Mouse (Mus musculus): ENCODE measurements around the gene Hsf4.
"Not testable (repeated sequence)": the region's sequence is repeated elsewhere in the genome, so short reads cannot be mapped to it uniquely, and the experiment has no call there.

Hsf4 gene

DNA sequence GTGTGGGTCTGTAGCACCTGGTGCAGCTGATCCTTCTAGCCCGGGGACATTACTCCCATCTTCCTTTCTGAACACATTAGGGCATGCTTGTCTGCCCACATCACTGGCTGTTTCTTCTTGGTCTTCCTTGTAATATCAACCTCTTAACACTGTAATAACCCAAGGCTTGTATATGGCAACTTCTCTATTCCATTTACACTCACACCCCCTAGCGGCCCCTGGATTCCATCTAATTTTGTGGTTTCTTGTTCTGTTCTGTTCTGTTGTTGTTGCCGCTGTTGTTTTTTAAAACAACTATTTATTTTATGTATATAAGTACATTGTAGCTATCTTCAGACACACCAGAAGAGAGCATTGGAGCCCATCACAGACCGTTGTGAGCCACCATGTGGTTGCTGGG lies 17.3 kb downstream of the Hsf4 start:
- no peak for DNase-seq

DNA sequence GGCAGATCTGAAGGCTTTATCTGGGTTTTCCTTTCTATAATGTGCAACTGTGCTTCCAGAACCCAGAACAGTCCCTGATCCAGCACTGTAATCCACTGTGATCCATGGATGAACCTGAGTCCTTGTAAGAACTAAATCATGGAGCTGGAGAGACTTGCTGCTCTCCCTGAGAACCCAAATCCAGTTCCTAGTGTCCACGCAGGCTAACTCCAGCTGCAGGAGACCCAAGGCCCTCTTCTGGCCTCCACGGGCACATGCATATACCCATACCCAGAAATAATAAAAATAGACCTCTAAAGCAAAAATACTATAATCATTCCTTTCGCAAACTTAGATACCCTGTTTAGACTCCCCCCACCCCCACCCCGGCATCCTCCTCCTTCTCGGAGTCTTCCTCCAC lies 18.6 kb downstream of the Hsf4 start:
- no peak for DNase-seq

DNA sequence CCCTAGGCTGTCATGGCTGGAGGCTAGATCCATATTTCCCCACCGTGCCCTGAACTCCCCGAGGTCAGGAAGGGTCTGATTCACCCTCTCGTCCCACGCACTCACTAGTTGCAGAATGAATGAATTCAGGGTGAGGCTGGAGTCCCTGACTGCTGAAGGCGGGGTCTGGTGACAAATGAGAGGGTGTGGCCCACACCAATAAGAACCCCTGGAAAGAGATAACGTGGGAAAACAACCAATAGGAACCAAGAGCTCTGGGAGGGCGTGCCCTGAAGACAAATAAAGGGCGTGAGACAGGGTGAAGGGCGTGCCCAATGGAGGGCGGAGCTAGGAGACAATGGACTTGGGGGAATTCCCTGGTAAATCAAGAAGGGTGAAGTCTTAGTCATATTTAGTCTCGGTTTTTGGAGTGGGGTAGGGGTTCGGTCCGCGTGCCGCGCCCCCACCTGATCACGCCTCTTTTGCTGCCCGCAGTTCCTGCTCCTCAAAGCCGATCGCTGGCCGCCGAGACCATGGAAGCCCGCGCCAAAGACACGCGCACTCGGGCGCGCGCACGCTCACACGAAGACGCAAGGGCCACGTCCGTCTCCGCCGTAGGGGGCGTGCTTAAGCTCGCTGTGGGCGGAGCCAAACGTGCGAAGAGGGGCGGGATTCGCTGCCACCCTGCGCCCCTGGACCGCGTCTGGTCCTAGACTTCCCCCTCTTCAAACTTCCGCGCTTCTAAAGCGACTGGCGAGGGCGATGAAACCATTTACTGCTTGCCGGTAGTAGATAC lies 19.5 kb downstream of the Hsf4 start:
- DNase-seq, result peak; percentile 93

DNA sequence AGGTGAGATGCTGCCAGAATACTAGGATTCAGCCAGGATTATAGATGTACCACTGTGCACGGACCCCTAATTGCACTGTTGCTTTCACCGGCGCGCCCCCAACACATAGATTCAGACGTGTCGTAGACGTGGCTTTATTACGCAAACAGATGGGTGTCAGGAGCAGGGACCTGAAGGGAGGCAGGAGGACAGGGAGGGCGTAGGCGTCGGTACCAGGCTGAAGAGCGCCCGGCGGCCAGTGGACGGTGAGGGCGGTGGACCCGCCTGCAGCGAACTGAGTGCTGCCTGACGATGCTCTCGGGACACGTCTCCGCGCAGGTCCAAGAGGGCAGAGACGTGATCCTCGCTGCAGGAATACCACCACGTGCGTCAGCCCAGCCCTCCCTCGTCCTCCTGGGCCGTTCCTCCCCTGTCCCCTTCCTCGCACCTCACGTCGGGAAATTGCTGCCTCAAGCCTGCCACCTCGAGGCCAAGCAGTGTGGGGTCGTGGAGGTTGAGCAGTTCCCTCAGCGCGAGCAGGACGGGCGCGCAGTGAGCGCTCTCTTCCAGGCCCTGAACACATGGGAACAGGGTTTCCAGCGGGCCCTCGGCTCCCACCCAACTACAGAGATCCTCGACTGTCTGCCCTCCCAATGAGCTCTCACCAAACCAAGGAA lies 20.3 kb downstream of the Hsf4 start, which contains the start of gene 4931428F04Rik:
4931428F04Rik (minus strand) TSS at position 60 of the 656 bp plus-strand sequence.
- peak; percentile 42 for DNase-seq

DNA sequence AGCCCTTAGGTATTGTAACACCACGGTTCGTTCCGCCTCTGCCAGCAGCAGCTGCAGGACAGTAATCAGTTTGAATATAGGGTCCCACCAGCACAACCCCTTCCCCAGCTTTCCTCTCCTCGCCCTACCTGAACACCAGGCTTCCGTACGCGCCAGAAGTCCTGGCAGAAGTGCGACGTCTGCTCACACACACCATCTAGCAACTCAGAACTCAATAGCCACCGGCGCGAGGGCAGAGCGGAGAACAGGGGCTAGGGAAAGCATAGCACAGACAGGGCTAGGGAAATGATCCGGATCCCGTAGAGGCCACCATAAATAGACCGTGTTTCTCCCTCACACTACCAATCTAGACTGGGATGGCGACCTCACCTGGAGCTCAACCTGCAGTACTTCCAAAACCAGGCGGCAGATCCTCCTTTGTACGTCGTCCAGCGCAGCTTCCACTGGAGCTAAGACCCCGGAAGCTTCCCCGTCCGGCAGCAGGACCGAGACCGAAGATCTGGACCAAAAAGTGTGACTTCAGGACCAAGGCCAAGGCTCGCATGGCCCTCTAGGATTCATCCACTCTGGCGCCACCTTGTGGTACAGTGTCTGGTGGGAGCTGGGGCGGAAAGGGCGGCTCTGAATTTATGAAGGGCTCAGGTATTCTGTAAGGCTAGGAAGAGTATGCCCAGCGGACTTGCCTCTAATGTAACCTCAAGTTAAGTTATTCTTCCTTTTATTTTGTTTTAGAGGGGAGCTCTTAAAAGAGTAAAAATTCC lies 21.1 kb downstream of the Hsf4 start:
- DNase-seq, result peak; percentile 91

DNA sequence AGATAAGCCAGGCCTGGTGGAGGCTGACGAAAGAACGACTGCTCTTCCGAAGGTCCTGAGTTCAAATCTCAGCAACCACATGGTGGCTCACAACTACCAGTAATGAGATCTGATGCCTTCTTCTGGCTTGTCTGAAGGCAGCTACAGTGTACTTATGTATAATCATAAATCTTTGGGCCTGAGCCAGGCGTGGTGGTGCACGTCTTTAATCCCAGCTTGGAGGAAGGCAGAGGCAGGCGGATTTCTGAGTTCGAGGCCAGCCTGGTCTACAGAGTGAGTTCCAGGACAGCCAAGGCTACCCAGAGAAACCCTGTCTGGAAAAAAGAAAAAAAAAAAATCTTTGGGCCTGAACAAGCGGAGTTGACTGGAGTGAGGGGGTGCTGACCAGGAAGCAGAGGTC lies 21.8 kb downstream of the Hsf4 start:
- DNase-seq, result not testable (repeated sequence)

DNA sequence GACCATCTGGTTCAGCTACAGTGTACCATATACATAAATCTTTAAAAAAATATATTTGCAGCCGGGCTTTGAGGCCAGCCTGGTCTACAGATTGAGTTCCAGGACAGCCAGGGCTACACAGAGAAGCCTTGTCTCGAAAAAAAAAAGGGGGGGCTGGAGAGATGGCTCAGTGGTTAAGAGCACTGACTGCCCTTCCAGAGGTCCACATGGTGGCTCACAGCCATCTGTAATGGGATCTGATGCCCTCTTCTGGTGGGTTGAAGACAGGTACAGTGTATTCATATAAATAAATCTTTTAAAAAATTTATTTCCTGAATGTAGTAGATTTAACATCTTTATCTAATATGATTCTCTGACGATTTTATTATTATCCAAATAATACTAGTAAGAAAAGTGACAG lies 22.2 kb downstream of the Hsf4 start:
- DNase-seq, result not testable (repeated sequence)

DNA sequence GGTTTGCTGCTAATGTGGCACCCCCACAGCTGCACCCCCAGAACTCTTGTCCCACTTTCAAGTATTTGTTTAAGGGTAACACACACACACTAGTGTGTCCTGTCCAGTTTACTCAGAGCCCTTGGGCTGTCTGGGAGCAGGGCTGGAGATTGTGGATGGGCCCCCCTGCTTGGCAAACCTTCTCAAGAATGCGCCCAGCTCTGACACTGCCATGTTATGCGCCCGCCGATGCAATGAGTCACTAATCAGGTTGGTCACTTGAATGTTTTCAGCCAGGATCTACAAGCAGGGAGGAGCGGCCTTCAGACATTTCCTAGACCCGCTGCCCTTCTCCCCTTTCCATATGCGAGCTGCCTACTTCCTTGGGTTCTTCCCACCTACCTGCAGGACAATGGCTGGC lies 22.9 kb downstream of the Hsf4 start:
- DNase-seq, result no peak

DNA sequence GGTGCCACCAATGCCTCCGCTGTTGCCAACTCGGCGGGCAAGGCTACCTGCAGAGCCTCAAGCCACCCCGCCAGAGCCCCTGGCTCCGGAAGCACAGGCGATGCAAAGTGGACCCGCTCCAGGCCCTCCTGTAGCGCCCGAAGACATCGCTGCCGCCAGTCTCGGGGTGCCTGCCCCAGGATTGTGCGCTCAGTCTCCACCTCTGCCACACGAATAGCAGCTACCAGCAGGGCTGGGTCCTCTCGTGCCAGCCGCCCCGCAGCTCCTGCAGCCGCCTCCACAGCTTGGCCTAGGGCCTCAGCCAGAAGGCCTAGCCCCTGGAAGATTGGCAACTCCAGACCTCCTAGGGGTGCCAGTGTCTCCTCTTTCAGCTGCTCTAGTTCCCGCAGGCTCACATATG lies 23.8 kb downstream of the Hsf4 start:
- no peak for DNase-seq

DNA sequence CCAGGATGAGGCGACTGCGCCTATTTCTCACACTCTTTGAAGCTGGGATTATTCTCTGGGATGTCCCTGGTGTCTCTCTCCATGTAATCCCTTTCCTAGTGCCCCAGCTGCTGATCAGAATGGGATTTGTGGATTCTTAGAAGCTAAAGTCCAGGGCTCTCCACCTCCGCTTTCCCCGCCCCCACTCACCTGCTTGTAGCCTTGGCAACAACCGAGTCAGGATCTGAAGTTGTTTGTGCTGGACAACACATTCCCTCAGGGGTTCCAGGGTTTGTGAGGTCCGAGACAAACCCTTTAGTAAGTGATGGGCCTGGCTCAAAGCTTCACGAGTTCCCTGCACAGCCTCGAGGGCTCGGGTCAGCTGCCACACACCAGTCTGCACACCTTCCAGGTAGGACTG lies 25.2 kb downstream of the Hsf4 start:
- DNase-seq, result no peak

DNA sequence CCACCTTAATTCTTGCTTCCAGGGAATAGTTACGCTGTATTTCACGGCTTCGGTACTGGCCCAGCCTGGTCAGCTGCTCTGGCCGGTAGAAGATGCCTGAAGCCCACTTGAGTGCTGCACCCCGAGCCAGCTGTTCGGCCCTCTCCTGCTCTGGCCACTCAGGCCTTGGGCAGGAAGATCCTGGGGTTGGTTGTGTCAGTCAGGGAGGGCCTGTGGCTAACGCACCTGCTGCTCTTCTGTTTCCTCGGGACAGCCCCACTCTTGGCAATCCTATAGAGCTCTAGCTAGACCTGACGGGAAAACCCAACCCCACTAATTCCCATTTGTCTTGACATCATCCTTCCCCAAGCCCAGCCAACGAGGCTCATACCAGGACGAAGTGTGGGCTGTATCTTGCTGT lies 25.7 kb downstream of the Hsf4 start:
- no peak for DNase-seq

DNA sequence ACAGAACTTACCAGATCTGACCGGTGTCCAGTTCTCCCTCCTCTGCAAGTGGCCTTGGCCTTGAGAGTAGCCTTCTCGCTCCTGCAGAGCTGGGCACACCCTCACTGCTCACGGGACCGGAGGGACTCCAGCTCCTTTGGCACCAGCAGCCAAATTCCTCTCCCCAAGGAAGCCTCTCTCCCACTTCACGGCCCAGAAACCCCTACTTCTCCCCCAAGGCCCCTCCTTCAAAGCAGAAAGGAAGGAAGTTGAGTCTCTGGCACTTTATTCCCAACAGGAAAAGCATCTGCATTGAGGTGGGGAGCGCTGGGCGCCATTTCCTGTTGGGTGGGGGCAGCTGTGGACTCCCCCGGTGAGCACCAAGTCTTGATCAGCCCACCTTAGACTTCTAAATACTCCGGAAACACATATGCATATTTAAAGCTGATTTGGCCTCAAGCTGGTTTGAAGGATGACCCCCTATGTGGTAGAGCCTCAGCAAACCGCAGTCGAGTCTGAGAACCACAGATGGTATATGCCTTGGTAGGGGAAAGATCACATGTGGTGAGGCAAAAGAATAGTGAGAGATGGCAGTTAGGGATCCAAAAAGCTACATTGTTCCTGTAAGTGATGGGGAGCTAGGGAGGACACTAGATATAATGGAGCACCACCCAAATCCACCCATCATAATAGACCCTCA lies 26.4 kb downstream of the Hsf4 start, which contains the start of gene Exoc3l:
Exoc3l (minus strand) TSS at position 207 of the 679 bp plus-strand sequence.
- DNase-seq, result peak; percentile 51

DNA sequence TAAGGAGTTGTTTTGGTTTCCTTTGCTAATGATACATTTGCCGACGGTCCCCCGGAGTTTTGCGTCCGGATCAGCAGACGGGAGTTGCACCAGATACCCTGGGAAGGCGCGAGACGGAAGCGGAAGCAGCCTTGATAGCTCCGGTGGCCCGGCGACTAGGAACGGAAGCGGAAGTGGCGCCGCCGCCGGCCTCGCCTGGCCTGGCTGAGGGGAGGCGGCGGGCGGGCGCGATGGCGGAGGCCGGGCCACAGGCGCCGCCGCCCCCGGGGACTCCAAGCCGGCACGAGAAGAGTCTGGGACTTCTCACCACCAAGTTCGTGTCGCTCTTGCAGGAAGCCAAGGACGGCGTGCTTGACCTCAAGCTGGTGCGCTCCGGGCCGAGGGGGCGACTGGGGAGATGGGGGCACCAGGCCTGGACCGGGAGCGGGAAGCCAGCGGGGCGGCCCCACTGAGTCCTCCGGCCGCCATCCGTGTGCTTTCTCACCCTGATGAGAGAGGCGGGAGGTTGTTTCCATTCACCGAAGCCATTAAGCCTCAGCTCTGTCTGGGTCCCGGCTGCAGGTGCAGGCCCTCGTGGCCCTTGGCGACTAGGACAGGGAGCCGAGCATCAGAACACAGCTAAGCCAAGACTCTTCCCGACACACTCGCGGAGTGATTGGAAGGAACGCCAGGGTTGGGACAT lies 28.1 kb downstream of the Hsf4 start, which contains the start of gene E2f4:
E2f4 (plus strand) TSS at position 153 of the 682 bp plus-strand sequence.
- DNase-seq, result peak; percentile 96

DNA sequence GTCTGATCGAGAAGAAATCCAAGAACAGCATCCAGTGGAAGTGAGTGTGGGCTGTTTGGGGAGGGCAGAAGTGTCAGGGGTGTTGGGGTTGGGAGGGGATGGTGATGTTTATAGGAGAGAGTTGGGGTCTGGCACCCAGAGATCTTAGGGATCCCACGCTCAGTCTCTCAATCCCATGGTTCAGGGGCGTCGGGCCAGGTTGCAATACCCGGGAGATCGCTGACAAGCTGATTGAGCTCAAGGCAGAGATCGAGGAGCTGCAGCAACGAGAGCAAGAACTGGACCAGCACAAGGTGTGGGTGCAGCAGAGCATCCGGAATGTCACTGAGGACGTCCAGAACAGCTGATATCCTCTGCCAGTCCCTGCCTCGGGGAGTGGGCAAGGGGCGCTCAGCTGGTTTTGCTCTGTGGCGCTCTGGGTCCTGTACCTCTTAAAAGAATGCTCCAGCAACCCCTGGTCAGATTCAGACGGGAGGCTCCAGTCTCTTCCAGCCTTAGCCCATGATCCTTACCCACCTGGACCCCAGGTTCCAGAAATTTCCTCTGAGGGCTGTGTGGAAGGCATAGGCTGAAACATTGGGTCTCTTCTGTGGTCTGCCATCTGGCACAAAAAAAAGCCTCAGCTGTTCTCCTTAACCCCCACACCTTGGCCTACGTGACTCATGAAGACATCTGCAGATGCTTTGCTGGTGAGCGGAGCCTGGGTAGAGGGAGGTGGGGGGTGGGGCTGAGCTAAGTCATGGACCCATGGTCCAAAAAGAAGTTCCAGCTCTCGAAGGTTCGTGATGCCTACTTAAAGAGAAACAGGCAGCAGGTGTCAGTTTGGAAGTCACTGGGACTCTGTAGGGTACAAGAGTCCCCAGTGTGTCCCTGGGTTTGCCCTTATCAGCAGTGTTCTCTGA lies 29.0 kb downstream of the Hsf4 start:
- DNase-seq, result no peak

DNA sequence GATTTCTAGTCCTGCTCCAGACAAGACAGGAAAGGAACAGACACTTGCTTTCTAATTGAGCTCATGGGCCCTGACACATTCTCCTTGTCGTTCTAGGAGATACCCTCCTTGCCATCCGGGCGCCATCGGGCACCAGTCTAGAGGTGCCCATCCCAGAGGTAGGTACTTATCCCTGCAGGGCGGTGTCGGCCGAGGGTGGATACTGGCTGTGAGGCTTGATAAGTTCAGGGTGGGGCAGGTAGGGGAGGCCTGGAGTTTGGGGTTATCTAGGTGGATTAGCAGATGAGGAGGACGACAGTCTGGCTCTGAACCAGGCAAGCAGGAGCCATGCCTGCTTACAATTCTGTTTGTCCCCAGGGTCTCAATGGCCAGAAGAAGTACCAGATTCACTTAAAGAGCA lies 30.4 kb downstream of the Hsf4 start:
- no peak for DNase-seq

DNA sequence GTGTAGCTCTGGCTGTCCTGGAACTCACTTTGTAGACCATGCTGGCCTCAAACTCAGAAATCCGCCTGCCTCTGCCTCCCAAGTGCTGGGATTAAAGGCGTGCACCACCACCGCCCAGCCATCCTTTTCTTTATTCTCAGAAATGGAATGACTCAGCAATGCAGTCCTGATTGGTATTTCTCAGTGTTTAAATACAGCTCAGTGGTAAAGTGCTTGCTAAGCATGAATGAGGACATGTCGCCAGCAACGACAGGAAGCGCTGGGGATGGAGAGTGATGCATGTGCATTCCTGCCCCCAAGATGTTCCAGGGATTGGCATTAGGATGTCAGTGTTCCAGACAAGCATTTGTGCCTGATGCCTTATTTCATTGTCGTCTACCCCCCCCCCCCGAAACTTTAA lies 33.8 kb downstream of the Hsf4 start:
- no peak for DNase-seq

DNA sequence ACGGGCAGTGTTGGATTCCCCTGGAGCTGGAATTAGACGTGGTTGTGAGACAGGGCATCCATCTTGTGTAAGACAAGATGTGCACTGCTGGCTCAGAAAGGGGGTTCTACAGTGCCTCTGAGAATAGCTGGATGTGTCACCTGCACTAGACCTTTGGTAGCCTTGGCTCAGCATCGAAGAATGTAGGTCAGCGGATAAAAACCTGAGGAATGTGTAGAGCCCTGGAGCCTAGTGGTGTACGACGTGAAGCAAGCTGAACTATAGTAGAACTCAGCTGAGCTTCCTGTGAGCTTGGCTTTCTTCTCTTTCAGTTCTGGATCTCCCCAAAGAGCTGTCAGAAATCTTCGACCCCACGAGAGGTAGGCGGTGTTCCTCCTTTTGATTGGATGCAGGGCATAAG lies 34.3 kb downstream of the Hsf4 start:
- no peak for DNase-seq

DNA sequence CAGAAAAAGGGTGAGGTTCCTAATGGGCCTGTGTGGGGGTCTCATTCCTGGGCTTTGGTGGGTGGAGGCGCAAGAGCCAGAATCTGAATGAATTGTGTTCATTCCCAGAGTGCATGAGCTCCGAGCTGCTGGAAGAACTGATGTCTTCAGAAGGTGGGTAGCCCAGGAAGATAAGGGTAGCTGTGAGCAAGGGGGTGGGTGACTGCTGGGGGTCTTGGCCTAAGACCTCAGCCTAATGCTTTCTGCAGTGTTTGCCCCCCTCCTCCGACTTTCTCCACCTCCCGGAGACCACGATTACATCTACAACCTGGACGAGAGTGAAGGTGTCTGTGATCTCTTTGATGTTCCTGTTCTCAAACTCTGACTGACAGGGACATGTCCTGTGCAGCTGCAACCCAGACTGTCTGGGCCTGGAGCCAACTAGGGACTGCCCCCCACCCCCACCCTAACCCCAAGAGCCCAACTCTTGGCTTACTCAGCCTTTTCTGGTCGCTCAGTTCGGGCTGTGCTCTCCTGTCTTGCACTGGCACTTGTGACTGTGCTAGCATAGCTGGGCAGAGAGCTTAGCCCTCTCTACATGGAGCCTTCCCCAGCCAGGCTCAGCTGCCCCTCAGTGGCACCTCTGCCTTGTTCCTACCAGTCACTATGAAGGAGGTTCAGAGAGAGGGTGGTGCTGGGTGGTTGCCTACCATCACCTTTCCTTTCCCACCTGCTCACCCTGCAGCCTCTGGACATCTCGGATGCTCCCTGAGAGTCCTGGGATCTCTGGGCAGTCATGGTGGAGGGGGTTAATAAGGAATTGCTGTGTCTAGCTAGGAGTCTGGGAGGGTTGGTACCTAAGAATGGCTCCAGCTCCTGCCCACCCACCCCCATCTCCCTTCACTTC lies 35.0 kb downstream of the Hsf4 start:
- DNase-seq, result no peak

DNA sequence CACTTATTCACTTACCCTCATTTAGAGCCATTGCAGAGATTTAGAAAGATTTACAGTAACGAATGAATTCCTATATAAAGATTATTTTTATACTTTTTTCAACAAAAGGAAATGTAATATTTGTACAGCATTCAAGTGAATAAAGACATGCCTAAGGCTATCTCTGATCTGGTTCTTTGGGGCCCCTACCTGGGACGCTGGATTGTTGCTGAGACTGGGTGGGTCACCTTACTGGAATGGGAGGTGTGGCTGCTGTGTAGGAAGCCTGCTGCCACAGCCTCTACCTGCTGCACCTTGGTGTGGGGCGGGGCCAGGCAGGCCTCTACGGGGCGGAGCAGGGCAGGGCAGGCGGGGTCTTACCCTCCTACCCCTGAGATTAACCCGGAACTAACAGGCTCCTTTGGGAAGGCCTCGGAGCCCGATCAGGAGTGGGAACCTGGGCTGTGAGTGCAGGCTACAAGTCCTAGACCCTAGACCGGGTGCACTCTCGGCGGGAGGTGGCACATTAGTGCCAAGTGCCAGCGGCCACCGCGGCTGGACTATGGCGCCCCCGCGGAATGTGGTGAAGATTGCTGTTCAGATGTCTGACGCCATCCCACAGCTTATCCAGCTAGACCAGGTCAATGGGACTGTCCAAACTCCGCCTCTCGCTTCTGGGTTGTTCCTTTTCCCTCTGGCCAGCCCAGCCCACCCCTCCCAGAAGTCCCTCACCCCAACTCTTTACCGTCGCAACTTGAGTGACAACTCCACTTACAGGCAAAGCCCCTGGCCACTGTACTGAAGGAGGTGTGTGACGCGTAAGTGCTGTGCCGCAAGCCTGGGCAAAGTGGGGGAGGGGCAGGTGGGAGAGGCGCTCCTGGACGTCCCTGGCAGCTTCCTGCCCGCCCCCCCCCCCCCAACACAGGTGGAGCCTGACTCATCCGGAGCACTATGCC lies 35.9 kb downstream of the Hsf4 start, which contains the start of gene Elmo3:
Elmo3 (plus strand) TSS at position 391 of the 935 bp plus-strand sequence.
- peak; percentile 90 for DNase-seq
